ENCODE assay signal across 19 mouse cellular contexts in the genomic region with DNA sequence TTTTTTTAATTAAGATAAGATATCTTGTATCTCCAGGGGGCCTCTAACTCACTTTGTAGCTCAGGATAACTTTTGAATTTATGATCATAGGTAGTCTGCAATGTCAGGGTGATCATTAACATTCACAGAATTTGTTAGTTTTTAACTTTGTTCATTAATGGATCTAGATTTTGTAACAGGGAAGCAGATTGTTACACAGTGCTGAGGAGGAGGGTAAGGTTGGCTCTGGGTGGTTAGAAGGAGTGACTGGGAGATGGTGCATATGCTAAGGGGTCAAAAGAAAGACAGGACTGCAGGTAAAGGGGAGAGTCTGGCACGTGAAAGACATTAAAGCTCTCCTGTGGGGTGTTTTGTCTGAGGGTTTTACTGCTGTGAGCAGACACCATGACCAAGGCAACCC.
DNase-seq lines count a peak whose midpoint lies in the region; ATAC-seq and TF ChIP-seq lines count a peak whose summit lies in the region.
"Had no signal": no experiment of that assay in that cellular context is flagged by ENCODE, and none has a peak within 500 bp of the region (broad histone marks: within the 10 kb centered on the region; RNA-seq: fewer than 3 reads in every experiment).

No protein-coding gene starts in this region.

- WGBS in kidney, adult 2 months, result 47% methylated on average over 1 of the region's 1 CpGs
- 34% methylated on average over 1 of the region's 1 CpGs for WGBS in kidney, embryonic 16.5 days

- no peak overlapping the region for H3K4me3 ChIP-seq in kidney, adult 2 months (ENCODE audit: insufficient read depth, low read depth, low read length)
- no peak overlapping the region for H3K4me3 ChIP-seq in kidney, embryonic 16.5 days (ENCODE audit: low read length)

- ATAC-seq in kidney, embryonic 16.5 days (ENCODE audit: low FRiP score, low TSS enrichment), result no peak
- ATAC-seq: activated CD4-positive, CD25-positive, alpha-beta regulatory T cell, adult 4 months; CD4-positive, CD25-positive, alpha-beta regulatory T cell, adult 4 months; Patski had no signal

- no peak for TF ChIP-seq CTCF in kidney, adult 2 months (conservative IDR thresholded peaks at IDR 0.05; ENCODE audit: insufficient read depth, insufficient read length, low read depth, low read length)

- H3K36me3 ChIP-seq in kidney, adult 2 months (ENCODE audit: control insufficient read depth, insufficient read depth, low read length), result no peaks in the 10 kb centered on the region
- no peaks in the 10 kb centered on the region for H3K36me3 ChIP-seq in kidney, embryonic 16.5 days (ENCODE audit: insufficient read depth, low read length)
- H3K36me3 ChIP-seq: G1E had no signal

- no peak for TF ChIP-seq POLR2A in kidney, adult 2 months (IDR thresholded peaks at IDR 0.05; ENCODE audit: low read depth, low read length)

- no peak overlapping the region for H3K9ac ChIP-seq in kidney, embryonic 16.5 days (replicated peaks; ENCODE audit: low read length)

- H3K27ac ChIP-seq in kidney, adult 2 months (ENCODE audit: insufficient read depth, low read depth, low read length), result peak overlapping the region; percentile 63; the same call in 1 of the 2 replicates
- no peak overlapping the region for H3K27ac ChIP-seq in kidney, embryonic 16.5 days (ENCODE audit: low read length)

- no peak overlapping the region for H3K4me2 ChIP-seq in kidney, embryonic 16.5 days (replicated peaks; ENCODE audit: low read depth, low read length)

- H3K27me3 ChIP-seq in kidney, adult 2 months (replicated peaks; ENCODE audit: control insufficient read depth, insufficient read depth, low read length), result no peaks in the 10 kb centered on the region
- H3K27me3 ChIP-seq in kidney, embryonic 16.5 days (ENCODE audit: insufficient read depth, low read length), result no peaks in the 10 kb centered on the region
- H3K27me3 ChIP-seq: CH12.LX, Patski had no signal

- H3K9me3 ChIP-seq in kidney, embryonic 16.5 days (ENCODE audit: low read length), result no peaks in the 10 kb centered on the region

- H3K4me1 ChIP-seq in kidney, adult 2 months (ENCODE audit: control insufficient read depth, insufficient read depth, low read length), result peaks cover 5% of the 10 kb centered on the region; the same call in 1 of the 2 replicates
- H3K4me1 ChIP-seq in kidney, embryonic 16.5 days (ENCODE audit: insufficient read depth, low read length), result 0 out of 2 replicates have a peak, but pooled peaks cover 3% of the 10 kb centered on the region

- peak; percentile 54 for DNase-seq in kidney, adult 2 months
- DNase-seq in kidney, adult 9 months, result peak; percentile 54
- no peak for DNase-seq in kidney, postnatal 4 days
- DNase-seq: adrenal gland, adult 2 months; adrenal gland, adult 8-10 months; adrenal gland, postnatal 10 days; adrenal gland, postnatal 14 days; adrenal gland, postnatal 25 days; adrenal gland, postnatal 36 days; B cell, adult 2 months; cerebellum, adult 11 months; cerebellum, adult 11-12 months; cerebellum, adult 18-20 months had no signal

Comparison
In these comparisons a context has a peak if more than half of its experiments do, and no peak if none do; other contexts are left out.
1. DNase-seq: peak in kidney, adult 2 months (single experiment) and kidney, adult 9 months (single experiment); none in kidney, postnatal 4 days (0 of 2).